Mouse (Mus musculus): ENCODE measurements around the gene S100a9.

The S100a9 gene

GRCm38 (mm10) chr3:90695613-90696012 lies at the start of gene S100a9:
Gene S100a9, minus strand, starts transcription at chr3:90695721.
- no peak for DNase-seq (ENCODE audit: low spot score in 2 of 2)

- DNase-seq (ENCODE audit: low spot score in 2 of 2), result no peak
Measured at GRCm38 (mm10) chr3:90726606-90727005, 31.1 kb upstream of the S100a9 start, which contains the start of gene Pglyrp4. Gene Pglyrp4, plus strand, starts transcription at chr3:90726906.

- DNase-seq (ENCODE audit: low spot score in 2 of 2), result peak; percentile 61 to 88
Measured at GRCm38 (mm10) chr3:90709591-90710460, 14.3 kb upstream of the S100a9 start.

- DNase-seq (ENCODE audit: low spot score in 2 of 2), result peak in 1 of 2 experiments; percentile 9
Measured at GRCm38 (mm10) chr3:90708523-90709202, 13.1 kb upstream of the S100a9 start.

DNA sequence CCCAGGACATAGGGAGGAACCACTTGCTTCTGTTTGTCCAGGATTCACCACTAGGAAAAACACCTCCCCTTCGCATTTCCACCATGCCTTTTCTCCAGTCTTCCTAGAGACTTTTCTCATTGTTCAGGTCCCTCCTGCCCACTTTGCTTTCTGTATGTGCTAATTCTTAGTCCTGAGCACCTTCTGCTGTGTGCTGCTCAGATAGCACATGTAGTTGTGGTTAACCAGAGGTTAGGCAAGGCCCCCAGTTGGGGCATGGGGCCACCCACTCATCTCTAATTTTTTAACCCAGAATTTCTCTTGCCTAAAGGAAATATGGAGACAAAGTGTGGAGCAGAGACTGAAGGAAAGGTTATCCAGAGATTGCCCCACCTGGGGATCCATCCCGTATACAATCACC lies 6.7 kb upstream of the S100a9 start:
- DNase-seq (ENCODE audit: low spot score in 2 of 2), result no peak

DNA sequence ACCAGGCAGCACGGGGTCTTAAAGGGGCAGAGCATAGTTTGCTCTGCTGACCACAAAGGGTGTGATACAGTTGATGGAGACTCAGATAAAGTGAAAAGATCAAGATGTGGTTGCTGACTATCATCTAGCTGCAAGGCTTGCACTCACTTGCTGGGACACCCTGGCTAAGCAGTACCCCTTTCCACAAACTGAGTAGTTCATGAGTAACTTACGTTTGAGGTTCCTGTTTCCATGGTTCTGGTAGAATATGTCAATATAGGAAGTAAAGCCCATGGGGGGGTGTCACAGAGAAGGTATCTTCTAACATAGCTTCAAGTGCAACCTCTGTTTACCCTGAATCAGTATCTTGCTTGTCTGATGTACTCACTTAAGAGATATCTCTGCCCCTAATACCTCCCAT lies 2.0 kb downstream of the S100a9 start:
- no peak for DNase-seq (ENCODE audit: low spot score in 2 of 2)

DNA sequence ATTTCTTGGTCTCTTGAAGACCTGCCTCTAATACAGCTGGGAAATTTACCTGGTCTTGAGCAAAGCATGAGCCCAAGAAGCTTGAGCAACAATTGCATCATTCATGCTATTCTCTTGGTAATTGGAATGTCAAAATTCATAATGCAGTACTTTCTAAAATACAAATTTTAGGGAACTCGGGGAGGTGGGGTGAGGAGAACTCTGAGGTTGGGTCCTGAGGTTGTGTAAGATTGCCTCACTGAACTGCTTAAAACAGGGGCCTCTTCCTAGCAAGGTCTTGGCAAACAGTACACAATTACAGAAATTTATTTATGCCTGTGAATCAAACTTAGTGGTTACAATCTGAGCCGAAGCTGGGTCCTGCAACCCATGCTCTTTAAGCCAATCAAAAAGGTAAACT lies 8.7 kb downstream of the S100a9 start:
- no peak for DNase-seq (ENCODE audit: low spot score in 2 of 2)

- DNase-seq (ENCODE audit: low spot score in 2 of 2), result no peak
Measured at GRCm38 (mm10) chr3:90683929-90684328, 11.6 kb downstream of the S100a9 start.

DNA sequence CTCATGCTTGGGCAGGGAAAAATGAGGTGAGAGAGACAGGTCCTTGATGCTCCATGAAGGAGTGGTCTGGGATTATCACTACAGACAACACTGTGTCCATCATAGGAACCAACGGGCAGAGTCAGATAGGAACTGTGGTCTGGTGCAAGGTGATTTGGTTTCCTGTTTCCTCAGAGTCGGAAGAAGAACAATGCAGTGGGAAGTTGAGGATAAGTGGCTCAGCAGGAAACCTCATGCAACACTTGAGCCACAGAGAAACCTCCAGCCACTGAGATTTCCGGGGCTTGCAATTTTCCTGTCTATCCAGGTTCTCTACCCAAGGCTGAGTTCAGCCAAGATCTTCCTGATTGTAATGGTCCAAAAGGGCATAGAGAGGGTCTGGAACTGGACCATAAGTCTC lies 16.9 kb downstream of the S100a9 start:
- DNase-seq (ENCODE audit: low spot score in 2 of 2), result no peak

DNA sequence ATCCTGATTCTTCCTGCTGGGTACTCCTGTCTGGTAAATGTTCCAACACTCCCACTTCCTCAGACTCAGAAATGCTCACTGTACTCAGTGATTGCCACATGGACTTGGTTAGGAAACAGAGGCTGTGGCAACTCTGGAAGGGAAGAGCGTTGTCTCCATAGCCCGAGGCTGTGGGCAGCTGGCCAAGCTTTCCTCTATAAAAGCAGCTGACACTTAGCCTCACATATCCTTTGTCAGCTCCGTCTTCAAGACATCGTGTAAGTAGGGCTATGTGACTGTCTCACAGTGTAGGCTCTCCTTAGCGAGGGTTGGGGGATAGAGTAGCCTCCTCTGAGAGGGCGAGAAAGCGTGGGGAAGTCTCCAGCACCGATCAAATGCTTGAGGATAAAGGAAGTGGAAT lies 26.7 kb downstream of the S100a9 start, which contains the start of gene S100a8:
Gene S100a8, plus strand, starts transcription at position 133 of the 400 bp plus-strand sequence.
- DNase-seq (ENCODE audit: low spot score in 2 of 2), result no peak

GRCm38 (mm10) chr3:90664219-90664618 lies 31.3 kb downstream of the S100a9 start:
- DNase-seq (ENCODE audit: low spot score in 2 of 2), result no peak

DNA sequence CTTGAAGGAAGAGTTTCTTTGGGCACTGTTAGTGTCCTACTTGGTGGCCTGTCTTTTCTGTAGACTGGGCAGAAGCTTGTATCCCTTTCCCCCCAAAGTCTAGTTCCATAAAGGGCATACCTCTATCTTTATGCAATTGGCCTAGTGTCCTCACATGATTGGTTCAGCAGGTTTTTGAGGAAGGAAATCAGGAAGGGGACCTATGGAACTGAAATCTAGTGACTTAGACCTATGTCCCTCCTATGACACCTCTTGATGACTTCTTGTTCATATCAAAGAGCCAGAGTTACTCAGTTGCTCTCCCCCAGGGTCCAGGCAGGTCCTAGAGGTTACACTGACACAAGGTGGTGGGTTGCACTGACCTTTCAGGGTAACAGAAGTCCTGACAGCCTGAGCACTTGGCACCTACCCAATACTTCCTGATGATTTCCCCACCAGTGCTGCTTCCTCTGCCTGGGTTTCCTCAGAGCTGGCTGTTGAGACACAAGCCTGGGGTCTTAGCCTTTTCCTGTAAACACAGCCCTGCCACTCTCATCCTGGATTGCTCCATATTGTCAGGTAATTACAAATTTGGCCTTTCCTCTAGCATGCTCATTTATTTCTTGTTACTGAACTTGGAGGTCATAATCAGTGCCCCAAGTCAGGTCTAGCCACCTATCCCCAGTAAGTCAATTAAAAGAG lies 36.0 kb downstream of the S100a9 start:
- no peak for DNase-seq (ENCODE audit: low spot score in 2 of 2)

DNA sequence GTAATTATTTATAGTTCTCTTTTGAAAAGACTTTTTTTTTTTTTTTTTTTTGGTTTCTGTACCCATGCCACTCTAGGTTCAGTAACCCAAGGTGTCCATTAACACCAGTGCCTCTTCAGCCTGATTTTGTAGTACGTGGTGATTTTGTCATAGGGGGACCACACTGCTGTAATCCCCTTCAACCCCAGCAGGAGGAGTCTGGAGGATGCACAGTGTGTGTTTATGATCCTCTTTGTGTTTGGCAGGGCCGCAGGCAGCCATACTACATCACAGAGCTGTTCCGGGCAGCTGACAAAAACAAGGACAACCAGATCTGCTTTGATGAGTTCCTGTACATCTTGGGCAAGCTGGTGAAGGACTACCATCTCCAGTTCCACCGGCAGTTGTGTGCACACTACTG lies 38.1 kb downstream of the S100a9 start:
- no peak for DNase-seq (ENCODE audit: low spot score in 2 of 2)

- DNase-seq (ENCODE audit: low spot score in 2 of 2), result no peak
Measured at GRCm38 (mm10) chr3:90653717-90654116, 41.8 kb downstream of the S100a9 start, which contains the start of gene S100a7a. Gene S100a7a, plus strand, starts transcription at chr3:90654017.

DNA sequence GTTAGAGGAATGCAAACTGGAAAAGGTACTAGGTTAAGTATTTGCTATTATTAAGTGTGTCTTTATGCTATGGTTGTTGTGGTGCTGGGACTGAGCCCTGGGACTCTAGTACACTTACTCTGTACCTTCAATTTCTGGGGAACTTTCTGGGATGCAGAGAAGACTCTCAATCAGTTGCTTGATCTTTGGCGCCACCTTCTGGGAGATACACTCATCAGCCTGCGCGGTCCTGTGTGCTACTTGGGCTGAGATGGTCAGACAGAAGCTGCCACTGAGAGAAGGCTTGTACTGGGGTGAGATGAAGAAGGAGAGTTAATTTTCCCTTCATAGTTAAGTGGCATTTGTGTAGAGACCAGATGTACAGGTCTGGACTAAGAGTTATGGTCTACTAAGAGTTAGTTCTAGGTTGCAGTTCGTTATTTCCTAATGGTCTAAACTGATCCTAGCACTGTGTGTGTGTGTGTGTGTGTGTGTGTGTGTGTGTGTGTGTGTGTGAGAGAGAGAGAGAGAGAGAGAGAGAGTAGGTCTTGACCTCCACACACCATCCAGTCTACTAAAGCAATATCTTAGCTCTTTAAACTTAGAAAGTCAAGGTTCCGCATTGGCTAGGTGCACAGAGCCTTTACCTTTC lies 42.5 kb downstream of the S100a9 start:
- DNase-seq (ENCODE audit: low spot score in 2 of 2), result peak; percentile 13 to 59

GRCm38 (mm10) chr3:90649832-90650231 lies 45.7 kb downstream of the S100a9 start:
- DNase-seq (ENCODE audit: low spot score in 2 of 2), result no peak

- no peak for DNase-seq (ENCODE audit: low spot score in 2 of 2)
Measured at GRCm38 (mm10) chr3:90648981-90649380, 46.5 kb downstream of the S100a9 start.

- DNase-seq (ENCODE audit: low spot score in 2 of 2), result no peak
Measured at GRCm38 (mm10) chr3:90647291-90647690, 48.2 kb downstream of the S100a9 start.

DNA sequence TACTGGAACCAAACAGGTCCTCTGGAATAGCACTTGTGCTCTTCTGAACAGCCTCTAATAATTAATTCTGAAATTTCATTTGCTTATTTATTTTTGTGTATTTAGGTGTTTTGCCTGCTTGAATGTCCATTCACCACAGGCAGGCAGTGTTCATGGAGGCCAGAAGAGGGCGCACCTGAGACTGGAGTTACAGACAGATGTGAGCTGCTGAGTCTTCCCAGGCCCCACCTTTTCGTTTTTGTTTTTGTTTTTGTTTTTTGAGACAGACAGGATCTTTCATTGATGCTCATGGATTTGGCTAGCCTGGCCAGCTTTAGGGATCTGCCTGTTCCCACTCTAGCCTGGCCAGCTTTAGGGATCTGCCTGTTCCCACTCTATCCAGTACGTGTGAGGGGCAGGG lies 51.3 kb downstream of the S100a9 start:
- DNase-seq (ENCODE audit: low spot score in 2 of 2), result peak; percentile 30 to 68

Data from thymus, postnatal 10 days (tissue).